Mouse (Mus musculus) heart, postnatal 0 days (tissue): Measurements from ENCODE around the gene Rnf167. TPM values are rescaled to one million over a fixed set of nuclear protein-coding genes. Genes with fewer than 3 reads are reported as not detected.

Experiments used
- ATAC-seq: fragments of 200-750 bp; cut with Nextera tagmentation; 2 replicates; pipeline ENCODE4 v1.8.0; 2017; ENCODE audit warnings: low read depth, moderate number of reproducible peaks, moderate library complexity; ENCODE audit not compliant: insufficient read depth
- DNase-seq: peaks from one replicate; pipeline ENCODE4 v3.0.0-alpha.2; 2016; ENCODE audit warnings: low spot score
- H3K27ac ChIP-seq: fragments of 300-500 bp; sonication (generic); 2 replicates; pipeline ENCODE4 v1.5.1; 2014; ENCODE audit warnings: low read depth, mild to moderate bottlenecking
- H3K27me3 ChIP-seq: fragments of 300-500 bp; sonication (generic); 2 replicates; pipeline ENCODE4 v1.6.1; 2014; ENCODE audit warnings: low read length, mixed read lengths; ENCODE audit not compliant: control insufficient read depth, insufficient read depth
- H3K36me3 ChIP-seq: fragments of 300-500 bp; sonication (generic); replicated peaks from 2 replicates; pipeline ENCODE4 v1.6.1; 2014; ENCODE audit warnings: low read length, mixed read lengths; ENCODE audit not compliant: control insufficient read depth, insufficient read depth
- H3K4me1 ChIP-seq: fragments of 300-500 bp; sonication (generic); 2 replicates; pipeline ENCODE4 v1.6.1; 2014; ENCODE audit warnings: antibody characterized with exemption; ENCODE audit not compliant: control insufficient read depth, insufficient read depth
- H3K4me2 ChIP-seq: fragments of 300-500 bp; sonication (generic); 2 replicates; pipeline ENCODE4 v1.6.1; 2014; ENCODE audit warnings: low read depth, mild to moderate bottlenecking, low read length, moderate library complexity
- H3K4me3 ChIP-seq: fragments of 300-500 bp; sonication (generic); 2 replicates; pipeline ENCODE4 v1.5.1; 2014; ENCODE audit warnings: low read depth, low read length
- H3K9ac ChIP-seq: fragments of 300-500 bp; sonication (generic); replicated peaks from 2 replicates; pipeline ENCODE4 v1.6.1; 2014; ENCODE audit warnings: low read depth, low read length, mixed read lengths
- H3K9me3 ChIP-seq: fragments of 300-500 bp; sonication (generic); replicated peaks from 2 replicates; pipeline ENCODE4 v1.6.1; 2016; ENCODE audit warnings: low read length; ENCODE audit not compliant: control insufficient read depth
- CTCF ChIP-seq: IDR thresholded peaks from 2 replicates; pipeline ENCODE4 v1.5.1; 2016; ENCODE audit warnings: antibody characterized with exemption, control low read depth, low read depth
- EP300 ChIP-seq: IDR thresholded peaks from 2 replicates; pipeline ENCODE4 v1.6.1; 2016; ENCODE audit warnings: antibody characterized with exemption, low read depth
- WGBS: fragments of 180-500 bp; shearing (Covaris S2); extraction: QIAGEN DNeasy Blood & Tissue Kit; methylation state at CpG from one replicate; pipeline ENCODE4 v1.1.7; 2014; 5-methylcytosine and 5-hydroxymethylcytosine counted together
- polyA plus RNA-seq: library from polyadenylated mRNA; unstranded; fragments of >200 nt; fragmentation: Nextera tagmentation; extraction: Ambion mirVana; gene quantifications from 2 replicates; pipeline ENCODE4 v1.2.1, GENCODE M21; 2015
- total RNA-seq: library from RNA; depleted of rRNA; stranded (reverse); fragments of >200 nt; gene quantifications from 2 replicates; pipeline ENCODE4 v1.2.3, GENCODE M21; 2014; ENCODE audit warnings: low replicate concordance

Rnf167 gene
- total and polyA plus RNA-seq, 2 experiments from 2014 or later = 62.5 to 66.3 TPM

GRCm38 (mm10) chr11:70656456-70656927 lies 9.5 kb downstream of the Rnf167 start:
- ATAC-seq = peak; percentile 70
- H3K9ac ChIP-seq = peak overlapping the region; percentile 99; the same call in 1 of the 2 replicates
- TF ChIP-seq CTCF (peak; percentile 1; the same call in 1 of the 2 replicates), EP300 (0 out of 2 replicates have a peak, but pooled peaks have one; percentile 57)

GRCm38 (mm10) chr11:70656964-70657363 lies 9.9 kb downstream of the Rnf167 start, which contains the start of gene Eno3:
Gene Eno3, plus strand, starts transcription at chr11:70657202.
- H3K36me3 ChIP-seq = peaks cover 35% of the 10 kb centered on the region
- H3K4me2 ChIP-seq = peak within 1 kb of the TSS; percentile 75
- 19% methylated on average over 3 of the region's 3 CpGs for WGBS
- ATAC-seq = peak; percentile 25
- DNase-seq = no peak
- TF ChIP-seq CTCF = no peak
- TF ChIP-seq EP300 = no peak; the same call in 1 of the 2 replicates
- no peaks in the 10 kb centered on the region for H3K9me3 ChIP-seq
- no peaks in the 10 kb centered on the region for H3K27me3 ChIP-seq
- peak within 1 kb of the TSS; percentile 96 for H3K4me3 ChIP-seq
- peak within 1 kb of the TSS; percentile 100 for H3K27ac ChIP-seq
- peak within 1 kb of the TSS; percentile 99 for H3K9ac ChIP-seq
- peaks cover 47% of the 10 kb centered on the region for H3K4me1 ChIP-seq

More at GRCm38 (mm10) chr11:70656456-70656927, 9.5 kb downstream of the Rnf167 start:
- Histone ChIP-seq H3K4me3 (peak overlapping the region; percentile 96), H3K9me3 (no peaks in the 10 kb centered on the region), H3K4me1 (peaks cover 47% of the 10 kb centered on the region), H3K36me3 (peaks cover 35% of the 10 kb centered on the region), H3K4me2 (peak overlapping the region; percentile 75), H3K27me3 (no peaks in the 10 kb centered on the region), H3K27ac (peak overlapping the region; percentile 100)
- peak; percentile 83 for DNase-seq
- WGBS = 8% methylated on average over 16 of the region's 16 CpGs

- ATAC-seq (no peak), DNase-seq (no peak)
- no peaks in the 10 kb centered on the region for H3K27me3 ChIP-seq
- TF ChIP-seq EP300 (no peak), CTCF (no peak)
- peak overlapping the region; percentile 96 for H3K4me3 ChIP-seq
- H3K4me1 ChIP-seq = peaks cover 47% of the 10 kb centered on the region
- H3K4me2 ChIP-seq = peak overlapping the region; percentile 75
- H3K9ac ChIP-seq = peak overlapping the region; percentile 99
- peaks cover 35% of the 10 kb centered on the region for H3K36me3 ChIP-seq
- WGBS = 32% methylated on average over 6 of the region's 6 CpGs
- no peaks in the 10 kb centered on the region for H3K9me3 ChIP-seq
- H3K27ac ChIP-seq = peak overlapping the region; percentile 100
These were observed 10.5 kb downstream of the Rnf167 start for GRCm38 (mm10) chr11:70657573-70657972.

GRCm38 (mm10) chr11:70657991-70658390 lies 11.0 kb downstream of the Rnf167 start:
- no peak for TF ChIP-seq CTCF
- no peak for TF ChIP-seq EP300
- Histone ChIP-seq H3K27me3 (no peaks in the 10 kb centered on the region), H3K4me2 (peak overlapping the region; percentile 75), H3K27ac (peak overlapping the region; percentile 100), H3K9me3 (no peaks in the 10 kb centered on the region), H3K4me1 (peaks cover 43% of the 10 kb centered on the region), H3K36me3 (peaks cover 35% of the 10 kb centered on the region), H3K9ac (peak overlapping the region; percentile 99), H3K4me3 (peak overlapping the region; percentile 96)
- ATAC-seq (no peak), DNase-seq (no peak)
- WGBS = 41% methylated on average over 9 of the region's 9 CpGs

- H3K27me3 ChIP-seq = no peaks in the 10 kb centered on the region
- peak overlapping the region; percentile 75 for H3K4me2 ChIP-seq
- ATAC-seq (no peak), DNase-seq (no peak)
- H3K36me3 ChIP-seq = peaks cover 39% of the 10 kb centered on the region
- no peak for TF ChIP-seq CTCF
- 52% methylated on average over 5 of the region's 5 CpGs for WGBS
- peak overlapping the region; percentile 96 for H3K4me3 ChIP-seq
- H3K4me1 ChIP-seq = peaks cover 41% of the 10 kb centered on the region
- H3K9ac ChIP-seq = peak overlapping the region; percentile 99
- no peaks in the 10 kb centered on the region for H3K9me3 ChIP-seq
- peak overlapping the region; percentile 100 for H3K27ac ChIP-seq
These were observed 11.5 kb downstream of the Rnf167 start for GRCm38 (mm10) chr11:70658521-70658920.

- peak overlapping the region; percentile 96 for H3K4me3 ChIP-seq
- H3K27me3 ChIP-seq = no peaks in the 10 kb centered on the region
- ATAC-seq = no peak
- DNase-seq = no peak
- peaks cover 41% of the 10 kb centered on the region for H3K4me1 ChIP-seq
- peak overlapping the region; percentile 75 for H3K4me2 ChIP-seq
- no peaks in the 10 kb centered on the region for H3K9me3 ChIP-seq
- TF ChIP-seq CTCF (no peak), EP300 (no peak)
- H3K27ac ChIP-seq = no peak overlapping the region
- peaks cover 44% of the 10 kb centered on the region for H3K36me3 ChIP-seq
- H3K9ac ChIP-seq = peak overlapping the region; percentile 1; the same call in 1 of the 2 replicates
- 58% methylated on average over 8 of the region's 8 CpGs for WGBS
These were observed 11.9 kb downstream of the Rnf167 start for GRCm38 (mm10) chr11:70658942-70659341.
